Mouse (Mus musculus): ENCODE data around the gene Dock4.
A peak's percentile ranks its signal among the peaks of the same experiment; 100 is the strongest.
"Not testable (repeated sequence)": the region's sequence is repeated elsewhere in the genome, so short reads cannot be mapped to it uniquely, and the experiment has no call there.

Gene Dock4

DNA sequence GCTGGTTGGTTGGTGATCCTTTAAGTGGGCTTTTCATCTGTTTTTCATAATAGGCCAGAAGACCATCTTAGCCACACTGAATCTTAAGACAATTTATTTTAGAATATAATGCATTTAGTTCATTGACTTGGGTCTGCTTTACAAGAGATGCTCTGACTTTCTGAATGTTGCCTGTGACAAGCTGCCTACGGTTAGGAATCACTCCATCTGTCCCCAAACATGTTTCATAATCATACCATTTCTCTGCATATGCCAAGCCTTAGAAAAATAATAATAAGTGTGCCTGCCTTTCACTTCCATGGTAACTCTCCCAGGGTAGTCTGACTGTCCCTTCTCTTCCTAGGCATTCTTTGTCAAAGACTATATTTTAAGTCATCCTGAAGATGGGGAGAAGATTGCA lies 383.5 kb downstream of the Dock4 start:
- no peak for DNase-seq

DNA sequence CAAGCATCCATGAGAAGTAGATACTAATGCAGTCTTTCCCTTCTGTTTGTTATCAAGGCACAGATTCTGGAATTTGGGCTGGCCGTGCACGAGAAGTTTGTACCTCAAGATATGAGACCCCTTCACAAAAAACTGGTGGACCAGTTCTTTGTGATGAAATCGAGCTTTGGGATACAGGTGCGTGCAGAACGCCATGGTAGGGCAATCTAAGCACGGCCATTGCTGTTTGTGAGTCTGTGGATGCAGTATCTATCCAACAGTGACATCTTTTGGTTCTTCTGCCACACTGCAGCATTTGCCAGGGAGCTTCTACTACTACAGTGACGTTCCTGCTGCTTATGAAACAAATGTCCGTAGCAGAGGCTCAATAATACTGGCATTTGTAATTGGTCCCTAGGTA lies 386.4 kb downstream of the Dock4 start:
- no peak for DNase-seq

DNA sequence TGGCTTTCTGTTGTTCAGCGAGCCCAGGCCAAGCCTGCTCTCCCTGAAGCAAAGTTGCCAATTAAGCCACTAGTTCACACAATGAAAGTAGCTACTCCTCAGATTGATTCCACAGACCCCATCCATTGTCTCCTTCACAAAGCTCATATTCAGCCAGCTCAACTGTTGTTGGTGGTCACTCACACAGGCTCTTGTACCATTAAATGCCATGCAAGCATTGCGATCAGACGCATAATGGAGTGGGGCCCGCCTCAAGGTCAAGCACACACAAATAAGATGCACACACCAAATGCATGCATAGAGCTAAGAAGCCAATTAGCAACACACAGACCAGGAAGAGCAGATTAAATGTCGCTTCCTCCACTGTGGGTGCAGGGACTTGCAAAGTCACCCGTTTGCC lies 391.2 kb downstream of the Dock4 start:
- no peak for DNase-seq

DNA sequence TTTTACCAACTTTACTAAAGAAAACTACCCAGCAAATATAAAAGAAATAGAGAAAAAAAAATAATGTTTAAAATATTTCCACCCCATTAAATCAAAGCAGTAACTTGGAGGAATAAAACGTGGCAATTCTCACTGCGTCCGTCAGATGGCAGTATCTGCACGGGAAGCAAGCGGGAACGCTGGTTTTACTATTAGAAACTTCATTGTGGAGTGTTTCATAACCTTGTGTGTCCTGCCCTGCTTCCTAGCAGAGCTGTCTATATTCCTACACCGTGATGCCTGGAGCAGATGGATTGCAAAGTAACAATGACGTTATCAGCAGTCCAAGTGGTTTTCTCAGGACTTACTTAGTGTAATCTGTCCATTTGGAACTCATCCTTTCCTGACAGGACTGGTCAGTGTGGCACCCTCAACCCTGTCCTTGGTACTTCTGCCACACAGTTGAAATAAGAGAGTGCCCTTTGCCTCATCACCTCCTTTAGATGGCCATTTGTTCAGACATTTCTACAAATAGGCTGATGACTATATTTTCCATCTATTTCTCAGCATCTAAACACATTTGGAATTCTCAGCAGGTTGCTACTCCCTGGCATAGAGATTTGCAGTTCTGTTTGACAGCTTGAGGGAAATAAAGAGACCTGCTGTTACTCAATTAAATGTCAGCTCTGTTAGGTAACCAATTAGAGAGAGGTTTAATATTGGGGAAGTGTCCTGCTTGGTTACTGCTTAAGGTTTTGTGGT lies 392.0 kb downstream of the Dock4 start:
- peak; percentile 18 to 67 for DNase-seq

DNA sequence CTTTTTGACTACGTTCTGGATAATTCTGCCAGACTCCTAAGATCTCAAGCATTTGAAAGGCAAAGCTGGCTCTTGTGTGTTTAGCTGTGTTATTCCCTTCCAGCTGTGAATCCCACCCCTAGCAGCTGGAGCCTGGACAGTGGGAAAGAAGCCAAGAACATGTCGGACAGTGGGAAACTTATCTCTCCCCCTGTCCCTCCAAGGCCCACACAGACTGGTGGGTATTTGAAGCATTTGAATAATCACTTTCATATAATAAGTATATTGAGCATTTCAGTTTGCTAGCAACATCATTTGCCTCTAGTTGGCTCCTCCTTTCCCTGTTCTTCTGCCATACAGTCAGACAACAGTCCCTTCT lies 392.6 kb downstream of the Dock4 start:
- no peak for DNase-seq

DNA sequence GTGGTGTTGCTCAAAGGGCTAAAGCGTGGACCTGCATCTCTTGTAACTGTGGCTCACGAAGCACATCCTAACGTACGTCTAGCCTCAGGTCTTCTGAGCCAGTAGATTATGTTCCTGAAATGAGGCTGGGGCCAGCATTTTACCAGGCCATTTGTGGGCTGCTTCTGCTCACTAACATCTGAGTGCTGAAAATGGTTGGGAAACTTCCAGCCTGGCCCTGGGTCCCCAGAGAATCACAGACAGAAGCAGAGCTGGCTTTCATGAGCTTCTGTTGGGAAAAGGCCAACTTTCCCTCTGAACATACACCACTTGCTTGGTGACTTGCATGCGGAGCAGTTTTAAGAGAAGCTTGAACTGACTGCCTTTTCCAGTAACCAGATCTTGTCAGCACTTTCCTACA lies 393.2 kb downstream of the Dock4 start:
- no peak for DNase-seq

DNA sequence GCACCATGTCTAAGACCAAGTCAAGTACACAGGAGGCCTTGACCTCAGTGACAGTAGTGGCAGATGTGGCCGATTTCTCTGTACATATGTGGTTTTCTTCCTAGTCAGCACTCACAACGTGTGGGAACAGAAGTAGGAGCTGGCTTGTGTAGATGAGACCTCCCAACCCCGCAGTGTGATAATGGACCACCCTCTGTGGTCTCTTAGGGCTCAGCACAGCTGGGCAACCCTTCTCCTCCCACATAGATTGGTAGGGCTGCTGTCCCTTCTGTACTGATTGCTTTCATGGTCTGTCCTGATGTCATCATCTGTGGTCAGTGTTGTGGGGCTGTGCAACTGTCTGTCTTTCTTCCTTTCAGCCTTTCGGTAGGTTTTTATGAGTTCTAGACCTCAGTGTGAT lies 394.1 kb downstream of the Dock4 start:
- no peak for DNase-seq

DNA sequence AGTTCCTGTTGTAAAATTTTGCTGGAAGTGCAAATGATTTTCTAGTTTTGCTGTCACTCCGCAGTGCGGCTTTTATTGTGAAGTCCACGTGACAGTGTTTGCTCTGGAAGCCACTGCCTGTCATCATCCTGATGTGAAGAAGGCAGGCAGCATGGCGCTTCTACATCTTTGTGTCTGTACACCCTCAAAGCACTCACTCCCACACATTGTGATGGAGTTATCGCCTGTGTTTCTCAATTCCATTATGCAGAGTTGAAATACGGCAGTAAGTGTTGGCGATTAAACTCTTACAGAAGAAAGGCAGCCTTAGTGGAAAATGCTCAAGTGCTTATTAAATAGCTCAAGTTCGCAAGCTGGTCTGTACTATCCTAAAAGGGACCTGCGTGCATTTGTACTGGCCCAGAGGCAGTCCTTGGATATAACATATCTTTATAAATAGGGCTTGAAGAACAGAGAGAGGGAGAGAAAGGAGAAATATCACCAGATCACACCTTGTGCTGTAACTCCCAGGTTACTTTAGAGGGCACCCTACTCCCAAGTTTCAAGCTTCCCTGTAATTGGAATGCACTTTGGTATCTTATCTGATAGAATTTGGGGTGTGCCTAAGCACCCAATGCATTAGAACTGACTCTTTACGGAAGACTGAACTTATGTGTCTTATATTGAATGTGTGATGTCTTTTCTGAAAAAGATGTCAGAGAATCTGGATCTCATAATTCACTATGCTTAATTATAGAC lies 396.7 kb downstream of the Dock4 start:
- DNase-seq: no peak

DNA sequence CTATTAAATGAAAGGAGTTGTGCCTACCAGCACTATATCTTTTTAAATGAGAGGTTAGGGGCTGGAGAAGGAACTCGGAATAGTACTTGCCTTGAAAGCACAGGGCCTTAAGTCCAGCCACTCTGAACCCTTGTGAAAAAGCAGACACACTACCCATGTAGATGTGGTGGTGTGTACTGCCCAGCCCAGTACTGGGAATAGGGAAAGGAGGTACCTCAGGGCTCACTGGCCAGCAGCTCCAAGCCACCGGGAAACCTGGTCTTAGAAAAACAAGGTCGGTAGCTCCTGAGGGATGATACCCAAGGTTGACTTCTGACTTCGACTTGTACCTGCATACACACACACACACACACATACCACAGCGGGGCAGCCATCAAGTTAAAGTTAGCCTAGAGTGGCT lies 397.2 kb downstream of the Dock4 start:
- DNase-seq: no peak

DNA sequence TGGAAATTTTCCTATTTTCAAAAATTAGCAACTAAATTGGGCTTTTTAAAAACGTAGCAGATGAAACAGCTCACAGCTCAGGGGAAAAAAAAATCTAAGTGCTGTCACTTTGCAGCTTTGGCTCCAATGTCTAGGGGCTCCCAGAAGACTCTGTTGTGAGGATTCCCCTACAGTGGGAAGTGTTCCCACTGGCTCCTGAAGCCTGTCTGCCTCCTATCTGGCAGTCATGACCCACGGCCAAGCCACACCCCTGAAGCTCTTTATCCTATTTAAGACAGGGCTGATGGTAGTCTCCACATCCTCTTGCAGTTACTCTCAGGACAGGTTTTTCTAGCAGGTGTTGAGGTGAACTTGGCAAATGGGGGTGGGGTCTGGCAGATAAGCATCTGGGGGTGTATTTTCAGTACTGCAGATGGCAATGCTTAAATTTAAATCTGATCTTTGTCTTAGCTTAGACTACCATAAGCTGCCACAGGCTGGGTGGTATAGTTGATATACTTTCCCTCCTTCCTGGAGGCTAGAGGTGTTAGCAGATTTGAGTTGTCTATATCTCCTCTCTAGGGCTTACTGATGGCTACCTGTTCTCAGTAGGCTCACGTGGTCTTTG lies 397.8 kb downstream of the Dock4 start:
- no peak for DNase-seq

DNA sequence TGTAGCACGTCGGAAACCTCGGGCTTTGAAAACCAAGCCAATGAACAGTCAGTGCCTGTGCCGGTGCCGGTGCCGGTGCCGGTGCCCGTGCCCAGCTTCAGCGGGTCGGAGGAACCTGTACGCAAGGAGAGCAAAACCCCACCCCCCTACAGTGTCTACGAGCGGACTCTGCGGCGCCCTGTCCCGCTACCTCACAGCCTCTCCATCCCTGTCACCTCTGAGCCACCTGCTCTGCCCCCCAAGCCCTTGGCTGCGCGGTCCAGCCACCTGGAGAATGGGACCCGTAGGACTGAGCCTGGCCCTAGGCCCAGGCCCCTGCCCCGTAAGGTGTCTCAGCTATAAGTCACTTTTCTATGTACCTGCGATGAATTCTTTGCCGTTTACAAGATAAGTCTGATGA lies 398.6 kb downstream of the Dock4 start:
- no peak for DNase-seq

DNA sequence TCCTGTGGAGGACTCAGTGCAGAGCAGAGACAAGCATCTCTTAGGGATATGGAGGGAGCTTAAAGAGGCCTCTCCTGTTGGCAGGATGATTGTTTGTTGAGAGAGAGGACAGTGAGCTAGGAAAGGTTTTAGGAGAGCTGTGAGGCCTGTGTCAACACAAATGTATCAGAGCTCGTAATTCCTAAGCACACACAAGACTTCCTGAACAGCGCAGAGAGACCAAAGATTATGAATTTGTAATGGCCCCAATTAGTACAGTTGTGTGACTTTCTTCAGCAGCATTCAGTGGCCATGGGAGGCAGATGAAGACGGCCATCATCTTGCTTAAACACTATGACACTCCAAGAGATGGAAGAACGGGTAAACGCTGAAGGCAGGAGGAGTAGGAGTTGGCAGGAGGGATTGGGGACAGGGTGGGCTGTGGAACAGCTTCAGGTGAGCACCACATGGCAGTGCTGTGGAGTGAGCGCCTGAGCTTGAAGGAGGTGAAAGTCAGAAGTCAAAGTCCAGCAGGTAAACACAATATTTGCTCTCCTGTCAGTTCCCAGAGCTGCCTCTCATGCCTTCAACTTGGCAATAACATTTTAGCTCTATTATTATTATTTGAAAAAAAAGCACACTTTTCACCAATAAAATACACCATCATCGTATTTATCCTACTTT lies 409.1 kb downstream of the Dock4 start:
- no peak for DNase-seq

DNA sequence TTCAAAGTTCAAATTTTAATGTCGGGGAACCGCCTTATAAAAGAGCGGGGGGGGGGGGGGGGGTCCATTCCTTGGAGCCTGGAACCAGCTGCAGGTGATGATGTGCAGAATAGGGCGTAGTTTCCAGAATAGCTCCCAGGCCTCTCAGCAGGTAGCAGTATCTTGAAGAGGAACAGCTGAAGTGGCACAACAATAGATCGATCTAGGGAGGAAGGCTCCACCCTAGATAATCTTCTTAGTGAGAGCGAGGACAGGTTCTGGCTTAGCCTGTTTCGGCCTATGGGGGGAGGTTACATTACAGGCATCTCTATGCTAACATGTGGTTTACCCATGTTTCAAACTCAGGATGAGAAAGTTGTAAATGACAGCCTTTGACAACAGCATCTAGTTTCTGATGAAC lies 411.7 kb downstream of the Dock4 start:
- DNase-seq: no peak

DNA sequence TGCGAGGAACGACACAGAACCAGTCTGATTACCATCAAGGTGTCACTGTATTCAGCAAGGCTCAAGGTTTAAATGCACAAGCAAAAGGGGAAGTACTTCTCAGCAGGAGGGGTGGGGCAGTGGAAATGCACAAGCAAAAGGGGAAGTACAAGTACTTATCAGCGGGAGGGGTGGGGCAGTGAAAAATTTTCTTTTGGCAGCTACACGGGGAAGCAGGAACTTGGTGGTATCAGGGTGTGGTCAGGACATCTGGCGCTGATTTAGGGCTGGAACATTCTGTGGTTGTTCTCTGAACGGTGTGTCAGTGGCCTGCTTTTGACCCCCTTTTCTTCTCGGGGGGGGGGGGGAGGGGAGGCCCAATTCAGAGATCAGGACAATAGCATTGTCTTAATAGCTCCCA lies 413.0 kb downstream of the Dock4 start:
- DNase-seq: not testable (repeated sequence)

DNA sequence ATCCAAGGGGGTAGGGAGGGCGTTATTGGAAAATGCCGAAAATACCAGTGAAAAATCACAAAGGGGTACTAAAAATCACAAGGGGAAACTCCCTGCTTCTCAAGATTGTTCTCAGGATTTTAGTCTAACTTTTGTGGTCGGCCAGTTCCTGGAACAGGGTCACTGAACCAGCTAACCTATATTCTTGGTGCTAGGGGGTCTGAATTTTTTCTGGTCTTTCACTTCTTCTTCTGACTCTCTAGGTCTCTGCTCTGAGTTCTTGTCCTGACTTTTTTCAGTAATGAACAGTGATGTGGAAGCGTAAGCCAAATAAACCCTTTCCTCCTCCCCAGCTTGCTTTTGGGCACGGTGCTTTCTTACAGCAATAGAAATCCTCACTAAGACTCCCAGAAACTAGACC lies 424.6 kb downstream of the Dock4 start:
- no peak for DNase-seq

DNA sequence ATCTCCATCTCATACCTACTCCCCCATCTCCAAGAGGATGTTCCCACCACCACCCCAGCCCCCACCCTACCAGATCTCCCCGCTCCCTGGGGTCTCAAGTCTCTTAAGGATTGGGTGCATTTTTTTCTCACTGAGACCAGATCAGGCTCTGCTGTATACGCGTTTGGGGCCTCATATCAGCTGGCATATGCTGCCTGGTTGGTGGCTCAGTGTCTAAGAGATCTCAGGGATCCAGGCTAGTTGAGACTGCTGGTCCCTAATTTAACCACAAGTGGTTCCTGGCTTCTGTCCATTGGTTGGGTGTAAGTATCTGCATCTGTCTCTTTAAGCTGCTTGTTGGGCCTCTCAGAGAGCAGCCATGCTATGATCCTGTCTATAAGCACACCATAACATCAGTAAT lies 427.0 kb downstream of the Dock4 start:
- no peak for DNase-seq

DNA sequence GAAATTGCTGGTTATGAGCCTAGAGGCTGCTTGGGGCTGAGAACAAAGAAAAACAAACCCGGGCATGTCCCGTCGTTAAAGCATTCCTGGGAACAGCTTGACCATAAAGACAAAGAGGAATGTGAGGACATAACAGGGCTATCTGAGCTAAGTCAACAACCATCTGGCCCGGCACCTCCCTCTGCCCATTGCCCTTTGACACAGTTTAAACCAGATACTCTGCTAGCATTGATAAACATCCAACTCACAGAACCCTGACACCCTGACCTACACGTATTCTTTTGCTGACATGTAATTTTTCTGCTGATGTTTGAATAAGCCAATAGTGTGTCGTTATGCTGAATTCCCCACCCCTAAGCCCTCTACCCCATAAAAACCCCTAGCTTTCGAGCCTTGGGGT lies 427.5 kb downstream of the Dock4 start:
- not testable (repeated sequence) for DNase-seq

DNA sequence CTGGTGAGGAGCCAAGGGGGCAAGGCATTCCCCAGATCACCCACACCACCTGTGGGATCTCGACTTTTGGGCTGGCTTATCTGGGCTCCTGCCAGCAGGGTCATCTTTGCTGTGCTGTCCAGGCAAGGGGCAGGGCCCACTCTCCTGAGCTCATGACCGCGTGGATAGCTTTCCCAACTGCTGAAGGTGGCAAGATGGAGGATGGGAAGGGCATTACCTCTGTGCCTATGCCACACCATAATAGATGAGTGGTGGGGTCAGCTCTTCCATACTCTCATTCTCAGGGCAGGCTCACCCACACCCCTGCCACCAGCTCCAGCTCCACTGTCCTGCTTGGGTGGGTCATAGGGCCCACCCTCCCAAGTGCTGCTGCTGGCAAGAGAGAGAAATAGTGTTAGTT lies 439.2 kb downstream of the Dock4 start:
- DNase-seq: no peak

DNA sequence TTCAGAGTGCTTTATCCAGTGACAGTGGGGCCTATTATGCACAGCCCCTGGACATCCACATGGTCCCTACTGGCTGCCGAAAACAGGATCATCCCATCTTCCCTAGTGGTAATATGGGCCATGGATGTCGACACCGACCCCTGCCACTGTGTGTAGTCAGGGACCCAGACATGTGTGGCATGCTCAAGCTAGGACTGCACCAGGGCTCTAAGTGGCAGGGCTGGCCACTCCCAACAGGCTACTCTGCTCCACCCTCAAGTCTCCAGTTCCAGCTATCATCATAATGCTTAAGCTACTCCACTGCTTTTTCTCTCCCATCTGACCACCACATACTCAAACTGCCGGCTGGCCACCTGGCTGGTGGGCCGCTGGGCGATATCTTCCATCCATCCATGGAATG lies 439.6 kb downstream of the Dock4 start:
- no peak for DNase-seq

DNA sequence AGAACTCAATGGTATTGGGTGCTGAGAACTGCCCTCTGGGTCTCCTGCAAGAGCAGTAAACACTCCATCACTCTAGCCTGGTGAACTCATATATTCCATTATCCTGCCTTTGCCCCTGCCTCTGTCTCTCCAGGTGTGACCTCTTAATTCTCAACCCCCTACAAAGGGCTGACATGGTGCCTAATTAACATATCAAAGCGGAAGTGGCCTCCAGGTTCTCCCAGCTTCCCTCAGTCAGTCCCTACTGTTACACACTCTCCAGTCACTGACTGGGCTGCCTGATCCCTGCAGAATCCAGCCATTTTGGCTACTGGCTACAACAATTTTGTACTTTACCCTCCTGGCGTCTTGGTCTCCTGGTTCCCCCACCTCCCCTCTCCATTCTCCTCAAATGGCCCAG lies 441.7 kb downstream of the Dock4 start:
- DNase-seq: no peak

DNA sequence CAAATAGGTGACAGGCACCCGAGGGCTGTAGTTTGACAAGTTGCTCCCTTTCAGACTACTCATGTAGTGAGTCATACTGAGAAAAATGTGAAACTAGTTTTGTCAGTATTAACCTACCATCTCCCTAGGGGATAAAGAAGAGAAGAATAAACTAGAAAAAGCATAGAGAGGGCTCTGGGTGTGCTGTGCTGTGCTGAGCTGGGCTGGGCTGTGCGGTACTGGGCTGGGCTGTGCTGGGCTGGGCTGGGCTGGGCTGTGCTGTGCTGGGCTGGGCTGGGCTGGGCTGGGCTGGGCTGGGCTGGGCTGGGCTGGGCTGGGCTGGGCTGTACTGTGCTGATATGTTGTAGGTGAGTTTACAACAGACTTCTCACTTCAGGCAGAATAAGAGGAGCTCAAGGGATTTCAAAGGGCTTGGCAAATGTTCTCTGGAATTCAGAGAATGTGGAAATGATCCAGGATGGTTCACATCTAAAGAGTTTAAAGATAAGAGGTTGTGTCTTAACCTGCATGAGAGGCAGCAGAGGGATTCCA lies 442.6 kb downstream of the Dock4 start:
- no peak for DNase-seq

DNA sequence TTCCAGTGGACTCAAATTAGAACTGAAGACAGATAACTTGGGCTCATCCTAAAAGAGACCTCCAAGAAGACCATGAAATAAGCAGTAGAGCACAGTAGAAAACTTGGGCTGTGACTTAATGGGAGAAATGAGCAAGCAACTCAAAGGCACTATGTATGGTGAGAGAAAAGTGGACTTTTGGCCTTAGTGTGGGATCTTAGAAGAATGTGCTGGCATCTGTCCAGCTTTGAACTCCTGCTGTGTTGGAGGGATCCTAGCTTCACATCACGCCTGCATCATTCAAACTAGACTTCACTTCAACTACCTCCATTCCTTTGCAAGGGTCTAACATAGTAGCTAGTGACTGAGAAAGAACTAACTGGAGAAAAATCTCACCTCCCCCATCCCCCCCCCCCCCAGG lies 443.1 kb downstream of the Dock4 start:
- no peak for DNase-seq

DNA sequence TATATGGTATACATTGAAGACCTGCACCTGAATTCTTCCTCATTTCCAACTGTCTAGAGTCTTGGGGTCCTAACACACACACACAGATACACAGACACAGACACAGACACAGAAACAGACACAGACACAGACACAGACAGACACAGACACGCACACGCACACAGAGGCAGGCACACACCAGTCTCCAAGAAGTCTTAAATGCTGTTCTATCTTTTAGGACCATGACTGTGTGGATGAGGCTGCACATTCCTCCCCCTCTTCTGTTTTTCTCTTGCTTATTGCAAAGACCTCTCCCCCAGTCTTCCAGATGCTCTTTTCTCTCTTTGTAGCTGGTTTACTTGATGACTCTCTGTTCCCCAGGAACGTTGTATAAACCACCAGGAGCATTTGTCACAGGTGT lies 443.8 kb downstream of the Dock4 start:
- DNase-seq: no peak

DNA sequence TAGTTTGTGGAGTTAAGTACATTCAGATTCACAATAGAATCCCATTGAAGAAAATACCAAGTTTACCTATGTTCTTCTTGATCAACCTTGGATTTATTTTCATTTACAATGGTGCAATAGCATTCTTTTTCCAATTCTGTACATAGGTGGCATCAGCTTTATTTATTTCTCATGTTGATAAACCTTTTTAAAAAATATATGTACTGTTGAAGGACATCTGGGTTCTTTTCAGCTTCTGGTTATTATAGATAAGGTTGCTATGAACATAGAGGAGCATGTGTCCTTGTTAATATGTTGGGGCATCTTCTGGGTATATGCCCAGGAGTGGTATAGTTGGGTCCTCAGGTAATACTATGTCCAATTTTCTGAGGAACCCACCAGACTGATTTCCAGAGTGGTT lies 445.4 kb downstream of the Dock4 start:
- DNase-seq: no peak
